Mouse (Mus musculus): ENCODE measurements around the gene Fpgs. TPM values are rescaled to one million over a fixed set of nuclear protein-coding genes. Genes with fewer than 3 reads are reported as not detected.

Gene Fpgs
- 22.8 TPM for polyA plus RNA-seq (2017; shearing (Covaris generic))

DNA sequence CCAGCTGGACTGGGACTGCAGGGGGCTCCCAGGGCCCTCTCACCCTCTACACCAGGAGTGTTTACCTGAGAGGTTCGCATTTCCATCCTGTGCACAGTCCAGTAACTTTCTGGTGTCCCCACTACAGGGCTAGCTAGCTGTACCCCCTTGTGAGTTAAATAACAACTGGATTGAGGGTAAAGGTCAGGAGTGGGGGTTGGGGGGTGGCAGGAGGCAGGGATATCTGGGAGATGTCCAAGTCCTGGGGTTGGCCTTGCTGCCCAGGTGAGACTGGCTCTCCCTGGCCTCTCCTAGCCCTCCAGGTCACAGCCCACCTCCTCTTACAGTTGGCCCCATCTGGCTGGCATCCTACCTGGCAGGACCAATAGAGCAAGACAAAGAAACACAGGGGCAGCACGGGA, at the start of gene Fpgs:
Fpgs (minus strand) TSS at position 125 of the 401 bp plus-strand sequence.

DNA sequence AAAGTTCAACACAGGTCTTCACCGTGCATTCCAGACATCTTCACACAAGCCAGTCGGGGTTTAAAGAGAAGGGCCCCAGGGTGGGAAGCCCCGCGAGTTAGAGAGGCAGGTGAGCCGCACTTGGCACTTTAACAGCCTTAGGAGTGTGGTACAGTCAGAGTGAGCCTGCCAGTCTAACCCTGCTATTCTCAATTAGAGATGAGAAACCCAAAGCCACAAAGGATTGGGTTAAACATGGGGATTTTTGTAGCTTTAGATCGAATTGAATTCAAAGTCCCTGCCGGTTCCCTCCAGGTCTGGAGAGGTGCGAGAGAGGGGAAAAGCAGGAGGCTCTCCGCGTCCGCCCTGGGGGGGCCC, 36.9 kb upstream of the Fpgs start, which contains the start of gene 6330409D20Rik:
6330409D20Rik (minus strand) TSS at position 101 of the 357 bp plus-strand sequence.

GRCm38 (mm10) chr2:32720681-32721229, 16.8 kb upstream of the Fpgs start, which contains the start of gene Sh2d3c:
Gene Sh2d3c, plus strand, starts transcription at chr2:32721055.

DNA sequence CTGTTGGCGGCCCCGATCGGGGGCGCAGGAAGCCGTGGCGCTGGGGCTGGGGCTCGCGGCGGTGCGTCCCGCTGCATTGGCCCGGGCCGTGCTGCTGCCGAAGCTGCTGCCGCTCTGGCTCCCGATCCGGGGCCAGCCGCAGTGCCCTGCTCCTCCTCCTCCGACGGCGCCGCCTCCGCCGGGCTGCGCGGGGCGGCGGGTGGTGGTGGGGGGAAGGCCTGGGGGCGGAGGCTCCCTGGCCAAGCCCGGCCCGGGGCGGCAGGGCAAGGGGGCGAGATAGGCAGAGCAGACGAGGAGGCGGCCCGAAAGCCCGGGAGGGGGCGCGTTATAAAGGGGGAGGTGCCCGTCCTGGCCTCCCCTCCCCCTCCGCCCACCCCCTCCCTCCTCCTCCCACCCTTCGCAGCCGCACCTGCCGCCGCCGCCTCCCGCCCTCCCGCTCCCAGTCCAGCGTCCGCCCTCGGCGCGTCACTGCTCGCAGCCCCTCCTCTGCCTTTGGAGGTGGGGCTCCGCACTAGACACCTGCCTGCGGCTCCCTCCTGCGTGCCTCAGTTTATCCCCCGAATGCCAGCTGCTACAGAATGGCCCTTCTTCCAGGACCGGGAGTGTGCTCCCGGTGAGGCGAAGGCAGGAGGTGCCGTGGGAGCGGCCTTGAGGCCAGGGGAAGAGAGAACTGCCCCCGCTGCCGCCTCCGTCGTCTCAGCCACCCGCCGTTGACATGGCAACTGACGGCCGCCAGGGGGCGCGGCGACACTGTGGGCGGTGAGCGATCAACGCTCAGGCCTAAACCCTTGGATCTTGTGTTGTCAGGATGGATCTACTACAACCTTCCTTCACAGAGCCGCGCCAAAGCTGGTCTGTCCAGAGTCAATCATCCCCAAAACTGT, 9.2 kb upstream of the Fpgs start, which contains the start of gene Cdk9:
Cdk9 (minus strand) TSS at position 143 of the 884 bp plus-strand sequence.

GRCm38 (mm10) chr2:32646379-32647056, 57.4 kb downstream of the Fpgs start, which contains the start of gene Eng:
Gene Eng, plus strand, starts transcription at chr2:32646595.

Other genes with a start within 250 kb of the Fpgs start
- gene Fam102a, start 168.8 kb downstream of the Fpgs start, polyA plus RNA-seq (2017; shearing (Covaris generic)), result 67.8 TPM
- gene Dpm2, start 133.3 kb downstream of the Fpgs start, polyA plus RNA-seq (2017; shearing (Covaris generic)), result 161 TPM
- gene Pip5kl1, start 129.3 kb downstream of the Fpgs start, polyA plus RNA-seq (2017; shearing (Covaris generic)), result not detected
- gene 9430097D07Rik, start 128.5 kb downstream of the Fpgs start, polyA plus RNA-seq (2017; shearing (Covaris generic)), result not detected
- gene St6galnac4, start 117.0 kb downstream of the Fpgs start, polyA plus RNA-seq (2017; shearing (Covaris generic)), result 57.7 TPM
- gene St6galnac6, start 104.4 kb downstream of the Fpgs start, polyA plus RNA-seq (2017; shearing (Covaris generic)), result 3.9 TPM
- not detected for gene Ak1, start 82.4 kb downstream of the Fpgs start, polyA plus RNA-seq (2017; shearing (Covaris generic))
- gene Eng, start 57.5 kb downstream of the Fpgs start, polyA plus RNA-seq (2017; shearing (Covaris generic)), result 0.07 TPM
- 27.3 TPM for gene Cdk9, start 8.9 kb upstream of the Fpgs start, polyA plus RNA-seq (2017; shearing (Covaris generic))
- 126 TPM for gene Sh2d3c, start 16.9 kb upstream of the Fpgs start, polyA plus RNA-seq (2017; shearing (Covaris generic))
- gene 6330409D20Rik, start 36.9 kb upstream of the Fpgs start, polyA plus RNA-seq (2017; shearing (Covaris generic)), result 0.50 TPM
- 54.6 TPM for gene Tor2a, start 53.1 kb upstream of the Fpgs start, polyA plus RNA-seq (2017; shearing (Covaris generic))
- gene Ttc16, start 71.5 kb upstream of the Fpgs start, polyA plus RNA-seq (2017; shearing (Covaris generic)), result 1.6 TPM
- 6.0 TPM for gene Ptrh1, start 71.6 kb upstream of the Fpgs start, polyA plus RNA-seq (2017; shearing (Covaris generic))
- gene Cfap157, start 80.3 kb upstream of the Fpgs start, polyA plus RNA-seq (2017; shearing (Covaris generic)), result not detected
- 3.5 TPM for gene Stxbp1, start 143.1 kb upstream of the Fpgs start, polyA plus RNA-seq (2017; shearing (Covaris generic))
- gene Fam129b, start 172.0 kb upstream of the Fpgs start, polyA plus RNA-seq (2017; shearing (Covaris generic)), result 0.61 TPM